Mouse (Mus musculus) lung, postnatal 0 days (tissue): Measurements from ENCODE around the gene Noxred1. TPM values are rescaled to one million over a fixed set of nuclear protein-coding genes. Genes with fewer than 3 reads are reported as not detected.

Experiments
- ATAC-seq: fragments of 200-750 bp; cut with Nextera tagmentation; 2 replicates; pipeline ENCODE4 v1.8.0; 2017; ENCODE audit warnings: moderate library complexity
- DNase-seq: peaks from one replicate; pipeline ENCODE4 v3.0.0-alpha.2; 2016; ENCODE audit warnings: low spot score
- H3K27ac ChIP-seq: fragments of 300-500 bp; sonication (generic); 2 replicates; pipeline ENCODE4 v1.5.1; 2014; ENCODE audit warnings: antibody characterized with exemption, mild to moderate bottlenecking, low read length, mixed read lengths
- H3K27me3 ChIP-seq: fragments of 300-500 bp; sonication (generic); replicated peaks from 2 replicates; pipeline ENCODE4 v1.6.1; 2014; ENCODE audit warnings: low read length, mixed read lengths; ENCODE audit not compliant: insufficient read depth
- H3K36me3 ChIP-seq: fragments of 300-500 bp; sonication (generic); 2 replicates; pipeline ENCODE4 v1.6.1; 2014; ENCODE audit warnings: low read length, mixed read lengths; ENCODE audit not compliant: insufficient read depth
- H3K4me1 ChIP-seq: fragments of 300-500 bp; sonication (generic); 2 replicates; pipeline ENCODE4 v1.6.1; 2014; ENCODE audit warnings: antibody characterized with exemption, low read depth, low read length, mixed read lengths; ENCODE audit not compliant: insufficient read depth
- H3K4me2 ChIP-seq: fragments of 300-500 bp; sonication (generic); replicated peaks from 2 replicates; pipeline ENCODE4 v1.6.1; 2014; ENCODE audit warnings: low read depth, mild to moderate bottlenecking, low read length, moderate library complexity, mixed read lengths
- H3K4me3 ChIP-seq: fragments of 300-500 bp; sonication (generic); 2 replicates; pipeline ENCODE4 v1.5.1; 2014; ENCODE audit warnings: low read depth, low read length
- H3K9ac ChIP-seq: fragments of 300-500 bp; sonication (generic); replicated peaks from 2 replicates; pipeline ENCODE4 v1.6.1; 2014; ENCODE audit warnings: low read depth, mild to moderate bottlenecking
- H3K9me3 ChIP-seq: fragments of 300-500 bp; sonication (generic); 2 replicates; pipeline ENCODE4 v1.6.1; 2016; ENCODE audit warnings: low read length, mixed read lengths
- CTCF ChIP-seq: IDR thresholded peaks from 2 replicates; pipeline ENCODE4 v1.5.1; 2016; ENCODE audit warnings: antibody characterized with exemption, mild to moderate bottlenecking
- EP300 ChIP-seq: IDR thresholded peaks from 2 replicates; pipeline ENCODE4 v1.6.1; 2016; ENCODE audit warnings: antibody characterized with exemption, mild to moderate bottlenecking, control low read depth
- WGBS: fragments of 180-500 bp; shearing (Covaris S2); extraction: QIAGEN DNeasy Blood & Tissue Kit; methylation state at CpG from one replicate; pipeline ENCODE4 v1.1.7; 2014; 5-methylcytosine and 5-hydroxymethylcytosine counted together
- polyA plus RNA-seq: library from polyadenylated mRNA; unstranded; fragments of >200 nt; fragmentation: Nextera tagmentation; extraction: Ambion mirVana; gene quantifications from 2 replicates; pipeline ENCODE4 v1.2.1, GENCODE M21; 2015

Noxred1 gene
- polyA plus RNA-seq, 1 experiment from 2014 or later: 0.18 TPM

DNA sequence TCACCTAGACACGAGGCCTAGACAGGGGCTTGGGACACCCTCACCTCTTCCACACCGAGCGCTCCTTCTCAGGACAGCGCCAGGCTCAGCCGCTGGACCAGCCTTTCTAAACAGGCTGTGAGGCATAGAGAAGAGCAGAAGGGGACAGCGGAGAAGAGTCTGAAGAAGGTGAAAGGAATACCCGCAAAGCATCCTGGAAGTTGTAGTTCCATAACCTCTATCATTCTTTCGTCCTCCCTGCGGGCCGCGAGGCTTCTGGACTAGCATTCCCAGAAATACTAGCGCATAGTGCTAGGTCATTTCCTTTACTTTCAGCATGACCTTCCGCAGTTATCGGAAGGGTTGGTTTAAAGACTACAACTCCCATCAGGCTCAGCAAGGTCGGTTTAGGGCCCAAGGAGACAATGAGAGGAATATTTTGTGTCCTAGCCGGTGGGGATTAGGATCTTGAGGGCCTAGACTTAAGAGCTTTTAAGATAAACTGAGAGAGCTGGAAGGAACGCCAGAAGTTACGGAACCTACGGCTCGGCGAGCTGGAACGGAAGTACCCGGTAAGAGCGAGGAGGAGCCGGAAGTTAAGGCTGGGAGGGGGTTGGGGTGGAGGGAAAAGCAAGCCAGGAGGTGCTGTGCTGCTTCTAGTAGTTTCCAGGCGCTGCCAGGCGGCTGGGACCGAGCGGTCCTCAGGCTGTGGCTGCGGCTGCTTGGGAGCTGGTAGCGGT, 27.7 kb upstream of the Noxred1 start, which contains the start of the genes Vipas39 and Ahsa1:
Vipas39 (minus strand) TSS at position 149 of the 719 bp plus-strand sequence.
Ahsa1 (plus strand) TSS at position 372 of the 719 bp plus-strand sequence.
- WGBS: under 1% methylated on average over 31 of the region's 31 CpGs
- Histone ChIP-seq H3K27ac (peak within 1 kb of the TSS; percentile 85), H3K36me3 (peaks cover 18% of the 10 kb centered on the region; the same call in 1 of the 2 replicates), H3K4me2 (peak within 1 kb of the TSS; percentile 81), H3K27me3 (no peaks in the 10 kb centered on the region), H3K4me3 (peak within 1 kb of the TSS; percentile 87), H3K9me3 (no peaks in the 10 kb centered on the region), H3K4me1 (no peaks in the 10 kb centered on the region), H3K9ac (peak within 1 kb of the TSS; percentile 80)
- TF ChIP-seq EP300: 0 out of 2 replicates have a peak, but pooled peaks have one; percentile 37
- peak; percentile 60 for TF ChIP-seq CTCF
- DNase-seq (peak; percentile 99), ATAC-seq (peak; percentile 97)

- TF ChIP-seq CTCF: no peak
- TF ChIP-seq EP300: no peak
- no peaks in the 10 kb centered on the region for H3K27me3 ChIP-seq
- no peak overlapping the region for H3K27ac ChIP-seq
- no peak for DNase-seq
- H3K9ac ChIP-seq: peak overlapping the region; percentile 80
- H3K4me2 ChIP-seq: peak overlapping the region; percentile 73
- 17% methylated on average over 11 of the region's 11 CpGs for WGBS
- no peaks in the 10 kb centered on the region for H3K4me1 ChIP-seq
- H3K4me3 ChIP-seq: peak overlapping the region; percentile 87
- no peaks in the 10 kb centered on the region for H3K9me3 ChIP-seq
- peaks cover 12% of the 10 kb centered on the region for H3K36me3 ChIP-seq
- ATAC-seq: no peak
Observed at GRCm38 (mm10) chr12:87265444-87265843, 26.9 kb upstream of the Noxred1 start.

DNA sequence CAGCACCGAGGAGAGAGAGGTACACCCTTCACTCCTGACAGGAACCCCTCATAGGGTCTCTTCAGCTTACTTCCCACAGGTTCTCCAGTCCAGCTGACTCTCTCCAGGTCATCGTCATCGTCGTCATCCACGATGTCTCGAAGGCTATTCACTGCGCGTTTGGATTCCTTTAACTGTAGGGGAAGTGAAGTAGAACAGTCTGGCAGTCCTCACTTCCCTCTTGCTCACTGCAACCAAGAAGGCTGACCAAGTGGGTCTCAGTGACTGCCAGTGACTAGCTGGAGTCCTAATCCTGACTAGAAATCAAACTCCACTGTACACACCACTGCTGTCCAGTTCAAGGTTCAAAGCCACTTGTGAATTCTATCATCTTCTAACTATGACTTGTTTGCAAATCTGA, 22.0 kb upstream of the Noxred1 start:
- WGBS: 97% methylated on average over 8 of the region's 8 CpGs
- no peak for DNase-seq
- Histone ChIP-seq H3K4me2 (no peak overlapping the region), H3K4me1 (no peaks in the 10 kb centered on the region), H3K36me3 (peaks cover 18% of the 10 kb centered on the region; the same call in 1 of the 2 replicates), H3K9me3 (no peaks in the 10 kb centered on the region), H3K9ac (no peak overlapping the region), H3K27me3 (no peaks in the 10 kb centered on the region), H3K4me3 (no peak overlapping the region), H3K27ac (no peak overlapping the region)
- no peak for ATAC-seq
- TF ChIP-seq EP300 (no peak), CTCF (no peak)

DNA sequence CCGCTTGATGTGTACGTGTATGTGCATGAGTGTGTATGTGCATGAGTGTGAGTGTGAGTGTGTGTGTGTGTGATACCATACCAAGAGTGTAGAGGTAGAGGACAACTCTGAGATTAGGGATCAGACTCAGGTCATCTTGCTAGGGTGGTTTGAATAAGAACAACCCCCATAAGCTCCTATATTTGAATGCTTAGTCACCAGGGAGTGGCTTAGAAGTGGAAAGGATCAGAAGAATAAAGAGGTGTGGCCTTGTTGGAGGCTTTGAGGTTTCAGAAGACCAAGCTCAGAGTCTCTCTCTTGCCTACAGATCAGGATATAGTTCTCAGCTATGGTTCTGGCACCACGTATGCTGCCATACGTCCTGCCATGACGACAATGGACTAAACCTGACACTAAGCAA, 18.1 kb upstream of the Noxred1 start:
- ATAC-seq: no peak
- no peak overlapping the region for H3K4me2 ChIP-seq
- H3K27me3 ChIP-seq: no peaks in the 10 kb centered on the region
- H3K27ac ChIP-seq: no peak overlapping the region
- no peak overlapping the region for H3K4me3 ChIP-seq
- no peak for DNase-seq
- H3K9ac ChIP-seq: no peak overlapping the region
- H3K36me3 ChIP-seq: peaks cover 46% of the 10 kb centered on the region
- H3K4me1 ChIP-seq: no peaks in the 10 kb centered on the region
- TF ChIP-seq EP300: no peak
- TF ChIP-seq CTCF: no peak
- no peaks in the 10 kb centered on the region for H3K9me3 ChIP-seq
- 95% methylated on average over 5 of the region's 5 CpGs for WGBS

GRCm38 (mm10) chr12:87253878-87254277, 15.3 kb upstream of the Noxred1 start:
- no peak for TF ChIP-seq EP300
- TF ChIP-seq CTCF: no peak
- H3K27me3 ChIP-seq: no peaks in the 10 kb centered on the region
- H3K9me3 ChIP-seq: no peaks in the 10 kb centered on the region
- H3K9ac ChIP-seq: no peak overlapping the region
- no peak for DNase-seq
- ATAC-seq: no peak
- WGBS: 96% methylated on average over 6 of the region's 6 CpGs
- H3K36me3 ChIP-seq: peaks cover 56% of the 10 kb centered on the region
- no peak overlapping the region for H3K4me2 ChIP-seq
- H3K4me1 ChIP-seq: no peaks in the 10 kb centered on the region
- H3K27ac ChIP-seq: no peak overlapping the region
- no peak overlapping the region for H3K4me3 ChIP-seq

DNA sequence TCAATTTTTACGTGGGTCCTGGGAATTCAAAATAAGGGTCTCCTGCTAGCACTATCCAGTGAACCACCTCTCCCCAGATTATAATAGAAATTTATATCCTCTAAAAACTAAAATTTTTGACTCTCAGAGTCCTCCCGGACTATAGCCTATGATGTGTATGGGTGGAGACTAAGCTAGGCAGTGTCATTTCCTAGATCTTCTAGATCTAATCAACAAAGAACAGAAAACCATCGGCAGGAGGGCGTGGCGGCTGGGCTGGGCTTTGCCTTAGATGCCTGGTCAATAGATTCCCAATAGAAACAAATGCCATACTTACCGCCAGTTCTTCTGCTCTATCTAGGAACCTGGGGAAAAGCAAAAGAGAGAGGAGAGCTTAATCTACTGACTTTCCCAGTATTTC, 11.6 kb upstream of the Noxred1 start:
- ATAC-seq: no peak
- Histone ChIP-seq H3K9me3 (no peaks in the 10 kb centered on the region), H3K4me2 (no peak overlapping the region), H3K9ac (no peak overlapping the region), H3K4me3 (no peak overlapping the region), H3K27ac (no peak overlapping the region), H3K36me3 (peaks cover 53% of the 10 kb centered on the region), H3K4me1 (no peaks in the 10 kb centered on the region), H3K27me3 (no peaks in the 10 kb centered on the region)
- TF ChIP-seq EP300: no peak
- no peak for TF ChIP-seq CTCF
- DNase-seq: no peak
- 88% methylated on average over 6 of the region's 6 CpGs for WGBS
